Comparison of ENCODE assay signal across 9 mouse cellular contexts in genomic region chr3:108225711-108226557, GRCm38 (mm10). TPM values are rescaled to one million over a fixed set of nuclear protein-coding genes. Genes with fewer than 3 reads are reported as not detected.
DNase-seq lines count a peak whose midpoint lies in the region; ATAC-seq lines count a peak whose summit lies in the region.
"Had no signal": no experiment of that assay in that cellular context is flagged by ENCODE, and none has a peak within 500 bp of the region (broad histone marks: within the 10 kb centered on the region; RNA-seq: fewer than 3 reads in every experiment).

No protein-coding gene starts in this region.

- no peaks in the 10 kb centered on the region for H3K36me3 ChIP-seq in lung, embryonic 16.5 days (ENCODE audit: control insufficient read depth, insufficient read depth, low read length)
- H3K36me3 ChIP-seq in embryonic facial prominence, embryonic 15.5 days: no peaks in the 10 kb centered on the region
- H3K36me3 ChIP-seq in intestine, embryonic 14.5 days (ENCODE audit: control insufficient read depth, insufficient read depth, low read length): no peaks in the 10 kb centered on the region
- H3K36me3 ChIP-seq in liver, embryonic 16.5 days (ENCODE audit: control insufficient read depth, insufficient read depth): no peaks in the 10 kb centered on the region

- no peak for DNase-seq in lung, postnatal 36 days
- DNase-seq in intestine, embryonic 14.5 days (ENCODE audit: low spot score): peak; percentile 74
- no peak for DNase-seq in frontal cortex, postnatal 36 days (ENCODE audit: low spot score in 2 of 2)
- no peak for DNase-seq in urinary bladder, postnatal 14 days (ENCODE audit: low spot score)
- no peak for DNase-seq in ovary, postnatal 14 days (ENCODE audit: low spot score)

- H3K27me3 ChIP-seq in lung, embryonic 16.5 days (ENCODE audit: control insufficient read depth, insufficient read depth, low read depth, low read length): peaks cover 37% of the 10 kb centered on the region
- peaks cover 45% of the 10 kb centered on the region for H3K27me3 ChIP-seq in embryonic facial prominence, embryonic 15.5 days
- H3K27me3 ChIP-seq in intestine, embryonic 14.5 days (replicated peaks; ENCODE audit: control insufficient read depth, insufficient read depth, low read length): peaks cover 59% of the 10 kb centered on the region
- H3K27me3 ChIP-seq in liver, embryonic 16.5 days (ENCODE audit: control insufficient read depth, insufficient read depth, low read depth, low read length): peaks cover 47% of the 10 kb centered on the region

- H3K9me3 ChIP-seq in lung, embryonic 16.5 days (ENCODE audit: control insufficient read depth, low read length): no peaks in the 10 kb centered on the region
- H3K9me3 ChIP-seq in embryonic facial prominence, embryonic 15.5 days (replicated peaks): no peaks in the 10 kb centered on the region
- H3K9me3 ChIP-seq in intestine, embryonic 14.5 days (ENCODE audit: control insufficient read depth, low read length): no peaks in the 10 kb centered on the region
- H3K9me3 ChIP-seq in liver, embryonic 16.5 days (replicated peaks; ENCODE audit: control insufficient read depth, low read length): no peaks in the 10 kb centered on the region

- 3% methylated on average over 52 of the region's 67 CpGs for WGBS in lung, embryonic 16.5 days
- 2% methylated on average over 63 of the region's 67 CpGs for WGBS in embryonic facial prominence, embryonic 15.5 days
- WGBS in intestine, embryonic 14.5 days: 2% methylated on average over 63 of the region's 67 CpGs
- 5% methylated on average over 51 of the region's 67 CpGs for WGBS in liver, embryonic 16.5 days (ENCODE audit: insufficient replicate concordance)

- no peak overlapping the region for H3K27ac ChIP-seq in lung, embryonic 16.5 days (ENCODE audit: low read length)
- H3K27ac ChIP-seq in embryonic facial prominence, embryonic 15.5 days (replicated peaks): no peak overlapping the region
- no peak overlapping the region for H3K27ac ChIP-seq in intestine, embryonic 14.5 days (ENCODE audit: low read depth)
- no peak overlapping the region for H3K27ac ChIP-seq in liver, embryonic 16.5 days (ENCODE audit: low read length)

- H3K4me3 ChIP-seq in lung, embryonic 16.5 days (ENCODE audit: low read length): peak overlapping the region; percentile 51
- H3K4me3 ChIP-seq in embryonic facial prominence, embryonic 15.5 days (replicated peaks): peak overlapping the region; percentile 52
- peak overlapping the region; percentile 40 for H3K4me3 ChIP-seq in intestine, embryonic 14.5 days (ENCODE audit: low read depth, low read length)
- peak overlapping the region; percentile 49 for H3K4me3 ChIP-seq in liver, embryonic 16.5 days (ENCODE audit: low read depth, low read length)
- H3K4me3 ChIP-seq: myocyte had no signal

- H3K4me2 ChIP-seq in lung, embryonic 16.5 days (ENCODE audit: low read depth, low read length): peak overlapping the region; percentile 69
- H3K4me2 ChIP-seq in embryonic facial prominence, embryonic 15.5 days (replicated peaks): peak overlapping the region; percentile 78
- peak overlapping the region; percentile 71 for H3K4me2 ChIP-seq in intestine, embryonic 14.5 days (ENCODE audit: low read length)
- H3K4me2 ChIP-seq in liver, embryonic 16.5 days (ENCODE audit: low read depth, low read length): peak overlapping the region; percentile 59

- peak; percentile 49; the same call in 1 of the 2 replicates for ATAC-seq in lung, embryonic 16.5 days (ENCODE audit: low read depth)
- peak; percentile 60; the same call in 1 of the 2 replicates for ATAC-seq in embryonic facial prominence, embryonic 15.5 days (ENCODE audit: insufficient number of reproducible peaks, low FRiP score, low TSS enrichment, low read depth)
- ATAC-seq in intestine, embryonic 14.5 days (replicated peaks; ENCODE audit: low FRiP score, low TSS enrichment, low read depth): peak; percentile 47; the same call in 1 of the 2 replicates
- ATAC-seq in liver, embryonic 16.5 days (ENCODE audit: low read depth): peak; percentile 21; the same call in 1 of the 2 replicates

- peaks cover 4% of the 10 kb centered on the region; the same call in 1 of the 2 replicates for H3K4me1 ChIP-seq in lung, embryonic 16.5 days (replicated peaks; ENCODE audit: control insufficient read depth, insufficient read depth, low read length)
- peaks cover 18% of the 10 kb centered on the region for H3K4me1 ChIP-seq in embryonic facial prominence, embryonic 15.5 days
- H3K4me1 ChIP-seq in intestine, embryonic 14.5 days (replicated peaks; ENCODE audit: control insufficient read depth, insufficient read depth, low read length): 0 out of 2 replicates have a peak, but pooled peaks cover 4% of the 10 kb centered on the region
- no peaks in the 10 kb centered on the region; the same call in 1 of the 2 replicates for H3K4me1 ChIP-seq in liver, embryonic 16.5 days (ENCODE audit: control insufficient read depth, low read depth, low read length)

- H3K9ac ChIP-seq in lung, embryonic 16.5 days (ENCODE audit: low read length): peak overlapping the region; percentile 61
- H3K9ac ChIP-seq in embryonic facial prominence, embryonic 15.5 days: peak overlapping the region; percentile 31; the same call in 1 of the 2 replicates
- H3K9ac ChIP-seq in intestine, embryonic 14.5 days (ENCODE audit: low read length): peak overlapping the region; percentile 37
- no peak overlapping the region for H3K9ac ChIP-seq in liver, embryonic 16.5 days (ENCODE audit: low read depth, low read length)

RNA-seq across cellular contexts. Expression of gene Sypl2, which starts 0.5 kb away (rescaled TPM):
- 0.46 and 1.1 TPM in 2 replicates for polyA plus RNA-seq in lung, embryonic 16.5 days (2015; fragmentation: Nextera tagmentation; extraction: Ambion mirVana)
- polyA plus RNA-seq in embryonic facial prominence, embryonic 15.5 days (2015; fragmentation: Nextera tagmentation; extraction: Ambion mirVana): 2.7 and 3.3 TPM in 2 replicates
- 0.08 and 0.36 TPM in 2 replicates for polyA plus RNA-seq in intestine, embryonic 14.5 days (2014; fragmentation: Nextera tagmentation; extraction: Ambion mirVana)
- 0.20 and 0.71 TPM in 2 replicates for polyA plus RNA-seq in liver, embryonic 16.5 days (2015; fragmentation: Nextera tagmentation; extraction: Ambion mirVana)

RNA-seq across cellular contexts. Expression of gene Atxn7l2, which starts 15.2 kb away (rescaled TPM):
- 12.9 and 13.4 TPM in 2 replicates for polyA plus RNA-seq in lung, embryonic 16.5 days (2015; fragmentation: Nextera tagmentation; extraction: Ambion mirVana)
- 18.4 and 20.4 TPM in 2 replicates for polyA plus RNA-seq in embryonic facial prominence, embryonic 15.5 days (2015; fragmentation: Nextera tagmentation; extraction: Ambion mirVana)
- polyA plus RNA-seq in intestine, embryonic 14.5 days (2014; fragmentation: Nextera tagmentation; extraction: Ambion mirVana): 15.3 and 15.5 TPM in 2 replicates
- 2.0 and 2.1 TPM in 2 replicates for polyA plus RNA-seq in liver, embryonic 16.5 days (2015; fragmentation: Nextera tagmentation; extraction: Ambion mirVana)

RNA-seq across cellular contexts. Expression of gene Cyb561d1, which starts 24.9 kb away (rescaled TPM):
- polyA plus RNA-seq in lung, embryonic 16.5 days (2015; fragmentation: Nextera tagmentation; extraction: Ambion mirVana): 3.1 and 3.4 TPM in 2 replicates
- polyA plus RNA-seq in embryonic facial prominence, embryonic 15.5 days (2015; fragmentation: Nextera tagmentation; extraction: Ambion mirVana): 2.8 and 3.0 TPM in 2 replicates
- 2.3 and 2.6 TPM in 2 replicates for polyA plus RNA-seq in intestine, embryonic 14.5 days (2014; fragmentation: Nextera tagmentation; extraction: Ambion mirVana)
- 1.9 TPM in 2 replicates for polyA plus RNA-seq in liver, embryonic 16.5 days (2015; fragmentation: Nextera tagmentation; extraction: Ambion mirVana)

RNA-seq across cellular contexts. Expression of gene Psma5, which starts 30.8 kb away (rescaled TPM):
- 254 and 275 TPM in 2 replicates for polyA plus RNA-seq in lung, embryonic 16.5 days (2015; fragmentation: Nextera tagmentation; extraction: Ambion mirVana)
- polyA plus RNA-seq in embryonic facial prominence, embryonic 15.5 days (2015; fragmentation: Nextera tagmentation; extraction: Ambion mirVana): 263 and 265 TPM in 2 replicates
- 319 and 324 TPM in 2 replicates for polyA plus RNA-seq in intestine, embryonic 14.5 days (2014; fragmentation: Nextera tagmentation; extraction: Ambion mirVana)
- 126 and 136 TPM in 2 replicates for polyA plus RNA-seq in liver, embryonic 16.5 days (2015; fragmentation: Nextera tagmentation; extraction: Ambion mirVana)

RNA-seq across cellular contexts. Expression of gene Amigo1, which starts 39.8 kb away (rescaled TPM):
- 2.3 and 2.4 TPM in 2 replicates for polyA plus RNA-seq in lung, embryonic 16.5 days (2015; fragmentation: Nextera tagmentation; extraction: Ambion mirVana)
- polyA plus RNA-seq in embryonic facial prominence, embryonic 15.5 days (2015; fragmentation: Nextera tagmentation; extraction: Ambion mirVana): 6.3 and 6.8 TPM in 2 replicates
- polyA plus RNA-seq in intestine, embryonic 14.5 days (2014; fragmentation: Nextera tagmentation; extraction: Ambion mirVana): 3.0 and 3.5 TPM in 2 replicates
- 0.61 and 0.64 TPM in 2 replicates for polyA plus RNA-seq in liver, embryonic 16.5 days (2015; fragmentation: Nextera tagmentation; extraction: Ambion mirVana)
